Mouse (Mus musculus): ENCODE measurements around the gene Gstp3.

- peak; percentile 89 for TF ChIP-seq CTCF (IDR thresholded peaks at IDR 0.05; ENCODE audit: low read depth)
- no peak for TF ChIP-seq EP300 (IDR thresholded peaks at IDR 0.05; ENCODE audit: low read depth)
These were observed 40.4 kb downstream of the Gstp3 start for GRCm38 (mm10) chr19:4018743-4019583.
